Mouse (Mus musculus): ENCODE data around the gene Lhx6. TPM values are rescaled to one million over a fixed set of nuclear protein-coding genes. Genes with fewer than 3 reads are reported as not detected.

Gene Lhx6
- polyA plus RNA-seq, 1 experiment from 2014 or later, result 1.5 TPM

GRCm38 (mm10) chr2:36126795-36127429 is 21.7 kb upstream of the Lhx6 start:
- ATAC-seq (ENCODE audit: insufficient number of reproducible peaks, insufficient read depth, low FRiP score, low read depth), result no peak
- Histone ChIP-seq H3K4me2 (replicated peaks; ENCODE audit: low read depth, low read length) (no peak overlapping the region), H3K9ac (replicated peaks; ENCODE audit: low read depth, low read length) (no peak overlapping the region), H3K4me3 (ENCODE audit: low read depth, low read length) (no peak overlapping the region), H3K27me3 (ENCODE audit: control insufficient read depth, insufficient read depth, low read length) (no peaks in the 10 kb centered on the region), H3K27ac (ENCODE audit: low read length) (no peak overlapping the region), H3K4me1 (ENCODE audit: control insufficient read depth, insufficient read depth, low read length) (no peaks in the 10 kb centered on the region), H3K36me3 (ENCODE audit: control insufficient read depth, insufficient read depth, low read length) (peaks cover 62% of the 10 kb centered on the region), H3K9me3 (ENCODE audit: control insufficient read depth, low read depth, low read length) (no peaks in the 10 kb centered on the region)
- 88% methylated on average over 9 of the region's 9 CpGs for WGBS

GRCm38 (mm10) chr2:36112632-36113031 is 7.4 kb upstream of the Lhx6 start:
- H3K4me1 ChIP-seq (ENCODE audit: control insufficient read depth, insufficient read depth, low read length), result no peaks in the 10 kb centered on the region
- H3K4me3 ChIP-seq (ENCODE audit: low read depth, low read length), result no peak overlapping the region
- H3K27me3 ChIP-seq (ENCODE audit: control insufficient read depth, insufficient read depth, low read length), result peaks cover 4% of the 10 kb centered on the region
- WGBS, result 67% methylated on average over 3 of the region's 3 CpGs
- H3K9me3 ChIP-seq (ENCODE audit: control insufficient read depth, low read depth, low read length), result no peaks in the 10 kb centered on the region
- no peak for ATAC-seq (ENCODE audit: insufficient number of reproducible peaks, insufficient read depth, low FRiP score, low read depth)
- peaks cover 17% of the 10 kb centered on the region for H3K36me3 ChIP-seq (ENCODE audit: control insufficient read depth, insufficient read depth, low read length)
- H3K9ac ChIP-seq (replicated peaks; ENCODE audit: low read depth, low read length), result no peak overlapping the region
- no peak overlapping the region for H3K4me2 ChIP-seq (replicated peaks; ENCODE audit: low read depth, low read length)
- H3K27ac ChIP-seq (ENCODE audit: low read length), result no peak overlapping the region

GRCm38 (mm10) chr2:36108615-36109014 is 3.4 kb upstream of the Lhx6 start:
- no peak for ATAC-seq (ENCODE audit: insufficient number of reproducible peaks, insufficient read depth, low FRiP score, low read depth)
- Histone ChIP-seq H3K4me3 (ENCODE audit: low read depth, low read length) (no peak overlapping the region), H3K36me3 (ENCODE audit: control insufficient read depth, insufficient read depth, low read length) (no peaks in the 10 kb centered on the region), H3K4me2 (replicated peaks; ENCODE audit: low read depth, low read length) (no peak overlapping the region), H3K9me3 (ENCODE audit: control insufficient read depth, low read depth, low read length) (no peaks in the 10 kb centered on the region), H3K27ac (ENCODE audit: low read length) (no peak overlapping the region), H3K4me1 (ENCODE audit: control insufficient read depth, insufficient read depth, low read length) (peaks cover 14% of the 10 kb centered on the region), H3K9ac (replicated peaks; ENCODE audit: low read depth, low read length) (no peak overlapping the region), H3K27me3 (ENCODE audit: control insufficient read depth, insufficient read depth, low read length) (peaks cover 30% of the 10 kb centered on the region)
- WGBS, result 10% methylated on average over 7 of the region's 7 CpGs

GRCm38 (mm10) chr2:36104436-36104955 is 712 bp downstream of the Lhx6 start:
- Histone ChIP-seq H3K4me3 (ENCODE audit: low read depth, low read length) (peak overlapping the region; percentile 30), H3K9me3 (ENCODE audit: control insufficient read depth, low read depth, low read length) (no peaks in the 10 kb centered on the region), H3K4me1 (ENCODE audit: control insufficient read depth, insufficient read depth, low read length) (peaks cover 23% of the 10 kb centered on the region), H3K9ac (replicated peaks; ENCODE audit: low read depth, low read length) (no peak overlapping the region), H3K27ac (ENCODE audit: low read length) (no peak overlapping the region), H3K27me3 (ENCODE audit: control insufficient read depth, insufficient read depth, low read length) (peaks cover 69% of the 10 kb centered on the region), H3K4me2 (replicated peaks; ENCODE audit: low read depth, low read length) (peak overlapping the region; percentile 71), H3K36me3 (ENCODE audit: control insufficient read depth, insufficient read depth, low read length) (no peaks in the 10 kb centered on the region)
- under 1% methylated on average over 32 of the region's 32 CpGs for WGBS
- no peak for ATAC-seq (ENCODE audit: insufficient number of reproducible peaks, insufficient read depth, low FRiP score, low read depth)

GRCm38 (mm10) chr2:36103555-36104367 is 1.4 kb downstream of the Lhx6 start:
- Histone ChIP-seq H3K9ac (replicated peaks; ENCODE audit: low read depth, low read length) (no peak overlapping the region), H3K36me3 (ENCODE audit: control insufficient read depth, insufficient read depth, low read length) (no peaks in the 10 kb centered on the region), H3K4me3 (ENCODE audit: low read depth, low read length) (peak overlapping the region; percentile 30), H3K4me1 (ENCODE audit: control insufficient read depth, insufficient read depth, low read length) (peaks cover 23% of the 10 kb centered on the region), H3K27me3 (ENCODE audit: control insufficient read depth, insufficient read depth, low read length) (peaks cover 73% of the 10 kb centered on the region), H3K27ac (ENCODE audit: low read length) (no peak overlapping the region), H3K4me2 (replicated peaks; ENCODE audit: low read depth, low read length) (peak overlapping the region; percentile 23; the same call in 1 of the 2 replicates), H3K9me3 (ENCODE audit: control insufficient read depth, low read depth, low read length) (no peaks in the 10 kb centered on the region)
- under 1% methylated on average over 38 of the region's 38 CpGs for WGBS
- ATAC-seq (ENCODE audit: insufficient number of reproducible peaks, insufficient read depth, low FRiP score, low read depth), result no peak

- ATAC-seq (ENCODE audit: insufficient number of reproducible peaks, insufficient read depth, low FRiP score, low read depth), result no peak
- Histone ChIP-seq H3K27me3 (ENCODE audit: control insufficient read depth, insufficient read depth, low read length) (peaks cover 79% of the 10 kb centered on the region), H3K4me3 (ENCODE audit: low read depth, low read length) (peak overlapping the region; percentile 30), H3K4me1 (ENCODE audit: control insufficient read depth, insufficient read depth, low read length) (peaks cover 23% of the 10 kb centered on the region), H3K36me3 (ENCODE audit: control insufficient read depth, insufficient read depth, low read length) (no peaks in the 10 kb centered on the region), H3K9me3 (ENCODE audit: control insufficient read depth, low read depth, low read length) (no peaks in the 10 kb centered on the region), H3K4me2 (replicated peaks; ENCODE audit: low read depth, low read length) (peak overlapping the region; percentile 23; the same call in 1 of the 2 replicates), H3K9ac (replicated peaks; ENCODE audit: low read depth, low read length) (no peak overlapping the region), H3K27ac (ENCODE audit: low read length) (no peak overlapping the region)
- WGBS, result 3% methylated on average over 21 of the region's 21 CpGs
These were observed 2.1 kb downstream of the Lhx6 start for GRCm38 (mm10) chr2:36103069-36103554.

- Histone ChIP-seq H3K27ac (ENCODE audit: low read length) (no peak overlapping the region), H3K4me2 (replicated peaks; ENCODE audit: low read depth, low read length) (no peak overlapping the region), H3K36me3 (ENCODE audit: control insufficient read depth, insufficient read depth, low read length) (no peaks in the 10 kb centered on the region), H3K4me3 (ENCODE audit: low read depth, low read length) (peak overlapping the region; percentile 30; the same call in 1 of the 2 replicates), H3K9me3 (ENCODE audit: control insufficient read depth, low read depth, low read length) (no peaks in the 10 kb centered on the region), H3K9ac (replicated peaks; ENCODE audit: low read depth, low read length) (no peak overlapping the region), H3K4me1 (ENCODE audit: control insufficient read depth, insufficient read depth, low read length) (peaks cover 23% of the 10 kb centered on the region), H3K27me3 (ENCODE audit: control insufficient read depth, insufficient read depth, low read length) (peaks cover 81% of the 10 kb centered on the region)
- ATAC-seq (ENCODE audit: insufficient number of reproducible peaks, insufficient read depth, low FRiP score, low read depth), result no peak
- 4% methylated on average over 21 of the region's 21 CpGs for WGBS
These were observed 2.7 kb downstream of the Lhx6 start for GRCm38 (mm10) chr2:36102559-36102946.

GRCm38 (mm10) chr2:36101866-36102558 is 3.2 kb downstream of the Lhx6 start:
- Histone ChIP-seq H3K9me3 (ENCODE audit: control insufficient read depth, low read depth, low read length) (no peaks in the 10 kb centered on the region), H3K27me3 (ENCODE audit: control insufficient read depth, insufficient read depth, low read length) (peaks cover 79% of the 10 kb centered on the region), H3K4me3 (ENCODE audit: low read depth, low read length) (peak overlapping the region; percentile 11; the same call in 1 of the 2 replicates), H3K27ac (ENCODE audit: low read length) (no peak overlapping the region), H3K4me1 (ENCODE audit: control insufficient read depth, insufficient read depth, low read length) (peaks cover 23% of the 10 kb centered on the region), H3K4me2 (replicated peaks; ENCODE audit: low read depth, low read length) (no peak overlapping the region), H3K9ac (replicated peaks; ENCODE audit: low read depth, low read length) (no peak overlapping the region), H3K36me3 (ENCODE audit: control insufficient read depth, insufficient read depth, low read length) (no peaks in the 10 kb centered on the region)
- ATAC-seq (ENCODE audit: insufficient number of reproducible peaks, insufficient read depth, low FRiP score, low read depth), result no peak; the same call in 1 of the 2 replicates
- WGBS, result 5% methylated on average over 28 of the region's 28 CpGs

Measured in stomach, embryonic 14.5 days (tissue).